Mouse (Mus musculus) liver, embryonic 14.5 days (tissue): ENCODE data around the gene Kcnip4.

Source experiments
- CTCF ChIP-seq: IDR thresholded peaks from 2 replicates; pipeline ENCODE4 v1.5.1; 2016; ENCODE audit warnings: antibody characterized with exemption, low read depth, control low read depth
- EP300 ChIP-seq: IDR thresholded peaks from 2 replicates; pipeline ENCODE4 v1.6.1; 2016; ENCODE audit warnings: antibody characterized with exemption, low read depth

DNA sequence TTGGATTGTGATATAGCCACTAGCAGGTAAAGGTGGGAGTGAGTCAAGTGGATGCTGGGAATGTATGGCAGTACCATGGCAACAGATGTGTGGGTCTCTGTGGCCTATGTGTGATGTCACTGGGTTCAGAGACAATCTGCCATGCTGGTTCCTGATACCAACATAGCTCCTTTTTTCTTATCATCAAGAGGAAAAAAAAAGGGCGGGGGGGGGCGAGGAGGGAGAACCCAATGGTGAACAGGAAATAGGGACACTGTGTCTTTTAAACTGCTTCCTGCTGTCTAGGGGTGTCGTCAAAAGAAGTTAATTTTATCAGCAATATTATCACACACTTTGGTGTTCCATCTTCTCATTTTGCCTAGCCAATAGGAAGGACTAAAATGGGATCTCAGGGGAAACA, 1021.6 kb downstream of the Kcnip4 start:
- TF ChIP-seq CTCF: no peak
- TF ChIP-seq EP300: no peak
